Comparison of ENCODE assay signal across 8 mouse cellular contexts in genomic region chr11:94491035-94491748, GRCm38 (mm10). TPM values are rescaled to one million over a fixed set of nuclear protein-coding genes. Genes with fewer than 3 reads are reported as not detected.
DNase-seq lines count a peak whose midpoint lies in the region; ATAC-seq and TF ChIP-seq lines count a peak whose summit lies in the region.

No protein-coding gene starts in this region.

- H3K36me3 ChIP-seq in forebrain, embryonic 11.5 days (ENCODE audit: control insufficient read depth, insufficient read depth, low read length): no peaks in the 10 kb centered on the region
- H3K36me3 ChIP-seq in kidney, embryonic 16.5 days (ENCODE audit: insufficient read depth, low read length): peaks cover 4% of the 10 kb centered on the region; the same call in 1 of the 2 replicates
- no peaks in the 10 kb centered on the region for H3K36me3 ChIP-seq in midbrain, embryonic 10.5 days
- no peaks in the 10 kb centered on the region for H3K36me3 ChIP-seq in testis, adult 2 months (ENCODE audit: control insufficient read depth, insufficient read depth, low read length)

- peaks cover 10% of the 10 kb centered on the region for H3K27me3 ChIP-seq in forebrain, embryonic 11.5 days (ENCODE audit: control insufficient read depth, insufficient read depth, low read length)
- H3K27me3 ChIP-seq in kidney, embryonic 16.5 days (ENCODE audit: insufficient read depth, low read length): peaks cover 4% of the 10 kb centered on the region; the same call in 1 of the 2 replicates
- H3K27me3 ChIP-seq in midbrain, embryonic 10.5 days (ENCODE audit: low read depth, poor library complexity, severe bottlenecking): peaks cover 85% of the 10 kb centered on the region
- H3K27me3 ChIP-seq in testis, adult 2 months (ENCODE audit: control insufficient read depth, insufficient read depth, low read length): no peaks in the 10 kb centered on the region

- ATAC-seq in forebrain, embryonic 11.5 days (replicated peaks; ENCODE audit: low FRiP score): peak; percentile 78
- ATAC-seq in kidney, embryonic 16.5 days (ENCODE audit: low FRiP score, low TSS enrichment): peak; percentile 72

- WGBS in forebrain, embryonic 11.5 days: 4% methylated on average over 55 of the region's 55 CpGs
- WGBS in kidney, embryonic 16.5 days: 7% methylated on average over 55 of the region's 55 CpGs
- WGBS in midbrain, embryonic 10.5 days: 6% methylated on average over 55 of the region's 55 CpGs

- no peaks in the 10 kb centered on the region for H3K9me3 ChIP-seq in forebrain, embryonic 11.5 days (ENCODE audit: control insufficient read depth, low read length)
- H3K9me3 ChIP-seq in kidney, embryonic 16.5 days (ENCODE audit: low read length): no peaks in the 10 kb centered on the region
- H3K9me3 ChIP-seq in midbrain, embryonic 10.5 days (replicated peaks): no peaks in the 10 kb centered on the region

- H3K4me1 ChIP-seq in bone marrow macrophage, adult 2 months (ENCODE audit: control insufficient read depth, insufficient read depth, low read length): no peaks in the 10 kb centered on the region
- peaks cover 5% of the 10 kb centered on the region; the same call in 1 of the 2 replicates for H3K4me1 ChIP-seq in forebrain, embryonic 11.5 days (replicated peaks; ENCODE audit: control insufficient read depth, insufficient read depth, low read length)
- H3K4me1 ChIP-seq in kidney, embryonic 16.5 days (ENCODE audit: insufficient read depth, low read length): peaks cover 30% of the 10 kb centered on the region
- peaks cover 34% of the 10 kb centered on the region for H3K4me1 ChIP-seq in midbrain, embryonic 10.5 days
- H3K4me1 ChIP-seq in testis, adult 2 months (ENCODE audit: control insufficient read depth, insufficient read depth, low read length): peaks cover 7% of the 10 kb centered on the region

- TF ChIP-seq CTCF in bone marrow macrophage, adult 2 months (IDR thresholded peaks at IDR 0.05; ENCODE audit: low read depth, low read length): no peak
- no peak for TF ChIP-seq CTCF in testis, adult 2 months (IDR thresholded peaks at IDR 0.05; ENCODE audit: control insufficient read depth, insufficient read depth, insufficient replicate concordance, low read depth, low read length)

- no peak overlapping the region for H3K27ac ChIP-seq in bone marrow macrophage, adult 2 months (ENCODE audit: insufficient read depth, low read depth, low read length)
- no peak overlapping the region for H3K27ac ChIP-seq in forebrain, embryonic 11.5 days (ENCODE audit: low read depth, low read length)
- no peak overlapping the region for H3K27ac ChIP-seq in kidney, embryonic 16.5 days (ENCODE audit: low read length)
- peak overlapping the region; percentile 84 for H3K27ac ChIP-seq in midbrain, embryonic 10.5 days (replicated peaks)
- no peak overlapping the region for H3K27ac ChIP-seq in testis, adult 2 months (ENCODE audit: control insufficient read depth, insufficient read depth, low read depth, low read length)

- peak; percentile 42 for DNase-seq in kidney, adult 18-20 months
- no peak for DNase-seq in kidney, adult 11 months
- peak; percentile 84 for DNase-seq in forebrain, embryonic 11.5 days (ENCODE audit: low spot score)
- peak; percentile 73 for DNase-seq in midbrain, embryonic 10.5 days (ENCODE audit: low spot score)
- DNase-seq in layer of hippocampus, postnatal 25 days (ENCODE audit: extremely low spot score in 1 of 2, low spot score in 1 of 2): no peak

- peak overlapping the region; percentile 47 for H3K4me3 ChIP-seq in bone marrow macrophage, adult 2 months (ENCODE audit: insufficient read depth, low read length)
- H3K4me3 ChIP-seq in forebrain, embryonic 11.5 days (ENCODE audit: low read depth, low read length): peak overlapping the region; percentile 47
- peak overlapping the region; percentile 50 for H3K4me3 ChIP-seq in kidney, embryonic 16.5 days (ENCODE audit: low read length)
- H3K4me3 ChIP-seq in midbrain, embryonic 10.5 days: peak overlapping the region; percentile 67
- peak overlapping the region; percentile 50 for H3K4me3 ChIP-seq in testis, adult 2 months (ENCODE audit: control insufficient read depth, low read depth, low read length)

- H3K4me2 ChIP-seq in forebrain, embryonic 11.5 days (ENCODE audit: low read depth, low read length, severe bottlenecking): peak overlapping the region; percentile 89
- H3K4me2 ChIP-seq in kidney, embryonic 16.5 days (replicated peaks; ENCODE audit: low read depth, low read length): peak overlapping the region; percentile 77

- TF ChIP-seq POLR2A in bone marrow macrophage, adult 2 months (IDR thresholded peaks at IDR 0.05; ENCODE audit: borderline replicate concordance, low read depth, low read length): no peak
- no peak for TF ChIP-seq POLR2A in testis, adult 2 months (IDR thresholded peaks at IDR 0.05; ENCODE audit: control insufficient read depth, low read depth, low read length)

- peak overlapping the region; percentile 67 for H3K9ac ChIP-seq in forebrain, embryonic 11.5 days (ENCODE audit: low read length)
- H3K9ac ChIP-seq in kidney, embryonic 16.5 days (replicated peaks; ENCODE audit: low read length): peak overlapping the region; percentile 70

RNA-seq across cellular contexts. Expression of gene Spata20, which starts 5.2 kb away (rescaled TPM):
- polyA plus RNA-seq in bone marrow macrophage, adult 2 months (2012; ENCODE audit: insufficient read depth, insufficient read length, missing spikeins): not detected in 2 replicates
- 0.17 TPM in 1 of 2 replicates, not detected in the other for polyA plus RNA-seq in forebrain, embryonic 11.5 days (2014; fragmentation: Nextera tagmentation; extraction: Ambion mirVana)
- polyA plus RNA-seq in kidney, embryonic 16.5 days (2015; fragmentation: Nextera tagmentation; extraction: Ambion mirVana): 0.19 and 0.37 TPM in 2 replicates
- 0.12 TPM in 1 of 2 replicates, not detected in the other for polyA plus RNA-seq in midbrain, embryonic 10.5 days (2016; fragmentation: Nextera tagmentation; extraction: Ambion mirVana)
- 1,087 and 1,277 TPM in 2 replicates for polyA plus RNA-seq in testis, adult 2 months (2012; rRNA removed)
- under 1 TPM in 1 of 2 experiments, not detected in 1; 0.34 TPM for total RNA-seq in layer of hippocampus, postnatal 25 days (2021)

RNA-seq across cellular contexts. Expression of gene Epn3, which starts 8.6 kb away (rescaled TPM):
- polyA plus RNA-seq in bone marrow macrophage, adult 2 months (2012; ENCODE audit: insufficient read depth, insufficient read length, missing spikeins): not detected in 2 replicates
- 0.48 and 0.64 TPM in 2 replicates for polyA plus RNA-seq in forebrain, embryonic 11.5 days (2014; fragmentation: Nextera tagmentation; extraction: Ambion mirVana)
- 23.4 and 28.2 TPM in 2 replicates for polyA plus RNA-seq in kidney, embryonic 16.5 days (2015; fragmentation: Nextera tagmentation; extraction: Ambion mirVana)
- polyA plus RNA-seq in midbrain, embryonic 10.5 days (2016; fragmentation: Nextera tagmentation; extraction: Ambion mirVana): 0.57 and 0.80 TPM in 2 replicates
- polyA plus RNA-seq in testis, adult 2 months (2012; rRNA removed): 1.7 and 1.8 TPM in 2 replicates
- 1 to 10 TPM; 2.0 to 2.3 TPM for total RNA-seq in layer of hippocampus, postnatal 25 days (2021)

RNA-seq across cellular contexts. Expression of gene Cacna1g, which starts 17.2 kb away (rescaled TPM):
- not detected in 2 replicates for polyA plus RNA-seq in bone marrow macrophage, adult 2 months (2012; ENCODE audit: insufficient read depth, insufficient read length, missing spikeins)
- 13.0 and 17.4 TPM in 2 replicates for polyA plus RNA-seq in forebrain, embryonic 11.5 days (2014; fragmentation: Nextera tagmentation; extraction: Ambion mirVana)
- polyA plus RNA-seq in kidney, embryonic 16.5 days (2015; fragmentation: Nextera tagmentation; extraction: Ambion mirVana): 10.2 and 10.3 TPM in 2 replicates
- polyA plus RNA-seq in midbrain, embryonic 10.5 days (2016; fragmentation: Nextera tagmentation; extraction: Ambion mirVana): 8.1 and 9.1 TPM in 2 replicates
- 3.4 and 5.1 TPM in 2 replicates for polyA plus RNA-seq in testis, adult 2 months (2012; rRNA removed)
- total RNA-seq in layer of hippocampus, postnatal 25 days (2021): 10 to 100 TPM; 49.7 to 72.3 TPM

RNA-seq across cellular contexts. Expression of gene Mycbpap, which starts 30.4 kb away (rescaled TPM):
- polyA plus RNA-seq in bone marrow macrophage, adult 2 months (2012; ENCODE audit: insufficient read depth, insufficient read length, missing spikeins): 0.50 and 0.89 TPM in 2 replicates
- polyA plus RNA-seq in forebrain, embryonic 11.5 days (2014; fragmentation: Nextera tagmentation; extraction: Ambion mirVana): 1.9 and 4.8 TPM in 2 replicates
- polyA plus RNA-seq in kidney, embryonic 16.5 days (2015; fragmentation: Nextera tagmentation; extraction: Ambion mirVana): 4.3 and 5.1 TPM in 2 replicates
- 2.7 and 2.9 TPM in 2 replicates for polyA plus RNA-seq in midbrain, embryonic 10.5 days (2016; fragmentation: Nextera tagmentation; extraction: Ambion mirVana)
- 193 and 197 TPM in 2 replicates for polyA plus RNA-seq in testis, adult 2 months (2012; rRNA removed)
- 1 to 10 TPM; 3.0 to 3.9 TPM for total RNA-seq in layer of hippocampus, postnatal 25 days (2021)

RNA-seq across cellular contexts. Expression of gene Rsad1, which starts 57.9 kb away (rescaled TPM):
- polyA plus RNA-seq in bone marrow macrophage, adult 2 months (2012; ENCODE audit: insufficient read depth, insufficient read length, missing spikeins): 2.4 and 3.3 TPM in 2 replicates
- 2.9 and 3.7 TPM in 2 replicates for polyA plus RNA-seq in forebrain, embryonic 11.5 days (2014; fragmentation: Nextera tagmentation; extraction: Ambion mirVana)
- polyA plus RNA-seq in kidney, embryonic 16.5 days (2015; fragmentation: Nextera tagmentation; extraction: Ambion mirVana): 4.3 and 6.1 TPM in 2 replicates
- 4.6 and 5.1 TPM in 2 replicates for polyA plus RNA-seq in midbrain, embryonic 10.5 days (2016; fragmentation: Nextera tagmentation; extraction: Ambion mirVana)
- polyA plus RNA-seq in testis, adult 2 months (2012; rRNA removed): 5.1 and 5.4 TPM in 2 replicates
- total RNA-seq in layer of hippocampus, postnatal 25 days (2021): 10 to 100 TPM; 10.3 to 10.8 TPM

Comparison
In these comparisons a context has a peak if more than half of its experiments do, and no peak if none do; other contexts are left out.
1. DNase-seq: peak in kidney, adult 18-20 months (single experiment), forebrain, embryonic 11.5 days (single experiment) and midbrain, embryonic 10.5 days (single experiment); none in kidney, adult 11 months (single experiment) and layer of hippocampus, postnatal 25 days (0 of 2).
2. RNA of gene Spata20, which starts 5.2 kb away (polyA plus RNA-seq): 1,087 to 1,277 TPM in testis, adult 2 months; 0.19 to 0.37 TPM in kidney, embryonic 16.5 days, not detected in bone marrow macrophage, adult 2 months, 0.17 TPM in forebrain, embryonic 11.5 days and 0.12 TPM in midbrain, embryonic 10.5 days; every median in the first group is over 100 times any median in the second.
3. Peak in every context shown above with its lines, with median percentiles within 50 percentile points of each other: H3K4me3 ChIP-seq.